Mouse (Mus musculus) right cerebral cortex, adult 2 months (tissue): ENCODE measurements at regions not wholly inside any gene's neighbourhood (a gene's known extent, or its start where the extent isn't known, plus 50 kb on each side); places are given as distances from the start of the nearest gene placed in this dataset.

Experiments
- DNase-seq, 2 experiments: peaks; one replicate each; pipeline ENCODE4 v3.0.0; 2021 to 2022; ENCODE audit warnings: low spot score in 2 of 2

DNA sequence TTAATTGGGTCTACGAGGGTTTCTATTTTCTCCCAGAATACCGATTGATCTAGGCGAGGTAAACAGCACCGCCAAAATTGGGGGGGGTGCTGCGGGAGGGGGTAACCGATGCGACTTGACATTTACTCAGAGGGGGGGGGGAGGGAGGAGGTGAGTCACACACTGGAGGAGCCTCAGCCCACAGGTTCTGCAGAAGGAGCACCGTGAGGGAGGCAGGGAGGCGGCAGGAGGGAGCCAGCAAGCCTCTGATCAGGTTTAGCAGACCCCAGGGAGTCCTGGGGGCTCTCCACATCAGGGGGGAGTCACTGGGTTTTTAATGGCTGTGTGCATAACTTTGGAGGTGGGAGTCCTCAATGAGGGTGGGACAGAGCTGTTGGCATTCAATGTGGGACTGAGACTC, 51.3 kb upstream of the Ier5l start:
- peak; percentile 34 to 44 for DNase-seq

DNA sequence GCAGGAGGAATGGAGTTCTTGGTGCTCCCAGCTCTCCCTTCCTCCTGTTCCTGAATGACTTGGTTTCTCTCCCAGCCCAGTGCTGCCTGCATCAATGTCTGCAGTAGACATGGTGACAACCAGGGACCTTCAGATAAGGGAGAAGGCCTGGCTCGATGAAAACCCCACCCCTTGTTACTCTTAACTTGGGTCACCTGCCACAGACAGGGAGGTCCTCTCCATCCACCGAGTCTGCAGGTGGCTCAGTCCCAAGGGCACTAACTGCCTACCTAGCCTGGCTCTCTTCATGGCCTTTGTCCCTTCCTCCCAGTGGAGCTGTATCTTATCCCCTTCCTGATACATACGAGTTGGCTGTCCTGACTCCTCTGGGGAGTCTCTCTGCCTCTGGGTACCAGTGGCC, 51.8 kb upstream of the Ier5l start:
- DNase-seq = no peak

DNA sequence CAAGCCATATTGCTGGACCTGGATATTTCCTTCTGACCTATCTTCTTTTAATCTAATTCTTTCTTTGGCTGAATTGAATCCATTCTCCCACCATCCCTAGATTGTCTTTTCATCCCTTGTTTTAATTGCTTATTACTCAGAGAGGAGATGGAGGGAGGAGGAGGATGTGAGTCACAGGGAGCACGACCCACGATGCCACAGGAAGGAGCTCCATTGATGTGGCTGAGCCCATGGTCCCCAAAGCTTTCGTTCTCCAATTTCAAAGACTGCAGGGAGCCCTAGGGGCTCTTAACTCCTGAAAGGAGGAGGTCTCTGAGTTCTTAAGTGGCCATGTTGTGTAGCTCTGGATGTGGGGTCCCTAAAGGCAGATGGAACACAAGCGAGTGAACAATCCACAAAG, 53.5 kb upstream of the Ier5l start:
- no peak for DNase-seq

DNA sequence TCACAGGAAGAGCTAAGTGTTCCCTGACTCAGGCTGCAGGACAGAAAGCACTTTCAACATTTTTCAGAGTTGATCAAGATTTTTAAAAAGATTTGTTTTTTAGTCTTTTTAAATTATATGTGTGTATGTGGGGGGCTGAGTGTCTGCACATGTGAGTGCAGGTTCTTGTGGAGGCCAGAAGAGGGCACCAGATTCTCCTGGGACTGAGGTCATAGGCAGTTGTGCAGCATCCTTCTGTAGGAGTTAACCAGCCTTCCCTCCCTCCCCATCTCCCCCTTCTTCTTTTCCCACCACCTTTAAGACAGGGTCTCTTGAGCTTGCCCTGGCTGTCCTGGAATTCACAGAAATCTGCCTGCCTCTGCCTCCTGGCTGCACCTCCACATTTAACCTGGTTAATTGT, 58.9 kb upstream of the Ier5l start:
- no peak for DNase-seq

DNA sequence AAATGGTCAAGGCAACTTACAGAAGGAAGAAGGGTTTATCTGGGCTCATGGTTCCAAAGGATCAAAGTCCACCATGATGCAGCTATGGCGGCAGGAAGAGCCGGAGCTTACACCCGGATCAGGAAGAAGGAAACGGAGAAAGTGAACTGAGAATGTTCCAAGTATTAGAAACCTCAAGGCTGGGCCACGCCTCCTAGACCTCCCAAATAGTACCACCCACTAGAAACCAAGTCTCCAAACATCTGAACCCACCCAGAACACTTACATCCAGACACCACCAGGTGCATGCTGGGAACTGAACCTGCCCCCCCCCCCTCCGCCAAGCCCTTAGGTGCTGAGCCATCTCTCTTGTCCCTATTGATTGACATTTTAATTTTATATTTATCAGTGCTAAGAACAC, 59.3 kb upstream of the Ier5l start:
- DNase-seq = no peak

DNA sequence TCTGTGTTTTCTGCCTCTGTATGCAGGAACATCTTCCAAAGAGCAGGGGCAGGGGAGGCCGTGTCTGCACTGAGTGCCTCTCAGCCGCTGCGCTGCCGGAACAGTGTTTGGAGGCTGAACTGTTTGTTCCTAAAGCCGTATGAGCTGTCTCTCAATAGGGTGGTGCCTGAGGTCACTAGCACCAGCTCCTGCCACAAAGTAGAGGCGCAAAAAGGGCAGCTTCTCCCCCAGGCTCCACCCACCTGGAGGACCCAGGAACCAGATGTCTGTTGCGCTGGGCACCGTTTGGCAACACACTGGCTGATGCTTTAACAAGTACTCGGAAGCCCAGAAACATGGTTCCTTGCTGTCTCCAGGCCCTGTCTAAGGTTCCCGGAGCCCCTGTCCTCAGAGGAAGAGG, 60.4 kb upstream of the Cstad start:
- no peak for DNase-seq

DNA sequence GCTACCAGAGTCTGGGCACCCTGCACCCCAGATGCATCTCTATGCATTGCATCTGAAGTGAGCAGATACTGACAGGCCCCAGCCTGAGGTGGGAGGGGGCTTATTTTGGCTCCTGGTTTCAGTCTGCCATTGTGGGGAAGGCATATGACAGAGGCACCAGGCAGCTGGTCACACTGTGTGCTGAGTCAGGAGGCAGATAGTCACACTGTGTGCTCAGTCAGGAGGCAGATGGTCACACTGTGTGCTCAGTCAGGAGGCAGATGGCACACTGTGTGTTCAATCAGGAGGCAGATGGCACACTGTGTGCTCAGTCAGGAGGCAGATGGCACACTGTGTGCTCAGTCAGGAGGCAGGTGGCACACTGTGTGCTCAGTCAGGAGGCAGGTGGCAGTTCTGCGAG, 55.5 kb upstream of the Cstad start:
- DNase-seq = no peak

DNA sequence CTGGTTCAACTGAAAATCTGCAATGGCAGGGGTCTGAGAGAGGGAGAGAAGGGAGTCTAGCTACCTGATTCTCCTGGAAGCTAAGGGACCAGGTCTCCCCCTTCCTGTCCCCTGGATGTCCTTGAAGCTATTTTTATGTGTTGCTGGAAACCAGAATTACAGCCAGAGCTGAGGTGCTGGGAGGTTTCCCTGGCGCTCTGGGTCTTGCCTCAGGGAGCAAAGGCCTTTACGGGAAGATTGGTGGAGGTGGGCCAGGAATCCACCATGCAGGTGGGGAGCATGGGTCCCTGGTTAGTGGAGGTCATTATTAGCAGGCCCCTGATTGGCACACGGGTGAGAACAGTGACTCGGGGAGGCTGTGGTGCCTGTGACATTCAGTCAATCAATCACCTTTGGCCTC, 53.3 kb upstream of the Cstad start:
- DNase-seq = no peak

DNA sequence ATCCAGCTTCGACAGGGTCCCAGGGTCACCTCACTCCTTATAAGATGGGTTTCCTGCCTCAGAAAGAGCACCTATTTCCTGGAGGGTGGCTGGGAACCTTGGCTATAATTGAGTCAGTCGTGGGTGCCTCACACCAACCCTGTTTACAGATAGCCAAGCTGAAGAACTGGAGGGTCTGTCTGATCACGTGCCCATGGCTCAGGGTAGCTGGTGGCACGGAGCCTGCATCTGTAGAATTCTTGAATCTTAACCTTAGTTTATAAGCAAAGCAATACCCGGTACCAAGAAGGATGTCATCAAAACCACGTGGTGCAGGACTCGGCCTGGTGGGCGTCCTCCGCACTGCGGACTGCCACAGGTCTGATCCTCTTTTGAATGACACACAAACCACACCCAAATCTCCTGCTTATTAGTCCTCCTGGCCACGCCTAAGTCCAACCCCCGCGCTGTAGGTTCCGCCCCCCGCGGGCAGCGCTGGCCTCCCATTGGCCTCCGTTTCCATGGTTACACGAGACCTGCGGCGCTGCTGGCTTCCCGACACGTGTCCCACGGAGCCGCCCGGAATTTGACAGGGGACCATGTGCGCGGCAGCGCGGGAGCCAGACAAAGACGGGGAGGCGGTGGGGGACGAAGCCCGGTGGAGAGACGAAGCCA, 49.9 kb upstream of the Cstad start:
- DNase-seq = peak; percentile 92 to 93
